Mouse (Mus musculus) frontal cortex, postnatal 25 days (tissue): Measurements from ENCODE around the gene Dlgap1.

Experiments
- DNase-seq, 2 experiments: peaks; one replicate each; pipeline ENCODE4 v3.0.0; 2022; ENCODE audit warnings: low spot score in 2 of 2

The Dlgap1 gene

GRCm38 (mm10) chr17:70462231-70462630, 493.4 kb downstream of the Dlgap1 start:
- DNase-seq, result no peak

- DNase-seq, result no peak
Measured at GRCm38 (mm10) chr17:70462771-70463491, 494.1 kb downstream of the Dlgap1 start.

GRCm38 (mm10) chr17:70466413-70466812, 497.5 kb downstream of the Dlgap1 start:
- DNase-seq, result no peak

GRCm38 (mm10) chr17:70470970-70471371, 502.1 kb downstream of the Dlgap1 start:
- peak; percentile 35 to 51 for DNase-seq

- DNase-seq, result no peak
Measured at GRCm38 (mm10) chr17:70472162-70472561, 503.3 kb downstream of the Dlgap1 start.

GRCm38 (mm10) chr17:70473871-70474270, 505.0 kb downstream of the Dlgap1 start:
- no peak for DNase-seq

GRCm38 (mm10) chr17:70483716-70484115, 514.8 kb downstream of the Dlgap1 start:
- no peak for DNase-seq

- DNase-seq, result no peak
Measured at GRCm38 (mm10) chr17:70485668-70486067, 516.8 kb downstream of the Dlgap1 start.

- DNase-seq, result no peak
Measured at GRCm38 (mm10) chr17:70486259-70486658, 517.4 kb downstream of the Dlgap1 start.

GRCm38 (mm10) chr17:70486831-70487230, 518.0 kb downstream of the Dlgap1 start:
- no peak for DNase-seq

- peak; percentile 68 to 74 for DNase-seq
Measured at GRCm38 (mm10) chr17:70488784-70489265, 520.0 kb downstream of the Dlgap1 start.

GRCm38 (mm10) chr17:70491575-70491974, 522.7 kb downstream of the Dlgap1 start:
- no peak for DNase-seq

GRCm38 (mm10) chr17:70494338-70494737, 525.5 kb downstream of the Dlgap1 start:
- no peak for DNase-seq

GRCm38 (mm10) chr17:70498256-70498655, 529.4 kb downstream of the Dlgap1 start:
- DNase-seq, result no peak

GRCm38 (mm10) chr17:70501933-70502332, 533.1 kb downstream of the Dlgap1 start:
- DNase-seq, result no peak

- no peak for DNase-seq
Measured at GRCm38 (mm10) chr17:70507759-70508158, 538.9 kb downstream of the Dlgap1 start.

GRCm38 (mm10) chr17:70510441-70510840, 541.6 kb downstream of the Dlgap1 start:
- no peak for DNase-seq

GRCm38 (mm10) chr17:70511401-70511800, 542.5 kb downstream of the Dlgap1 start:
- DNase-seq, result no peak

GRCm38 (mm10) chr17:70513736-70514135, 544.9 kb downstream of the Dlgap1 start:
- DNase-seq, result no peak

GRCm38 (mm10) chr17:70516506-70516905, 547.6 kb downstream of the Dlgap1 start:
- DNase-seq, result no peak

- DNase-seq, result no peak
Measured at GRCm38 (mm10) chr17:70517333-70517732, 548.5 kb downstream of the Dlgap1 start.

- DNase-seq, result no peak
Measured at GRCm38 (mm10) chr17:70521058-70521851, 552.4 kb downstream of the Dlgap1 start.

GRCm38 (mm10) chr17:70521971-70522370, 553.1 kb downstream of the Dlgap1 start:
- DNase-seq, result no peak
